Comparison of ENCODE assay signal across 14 mouse cellular contexts in the genomic region with DNA sequence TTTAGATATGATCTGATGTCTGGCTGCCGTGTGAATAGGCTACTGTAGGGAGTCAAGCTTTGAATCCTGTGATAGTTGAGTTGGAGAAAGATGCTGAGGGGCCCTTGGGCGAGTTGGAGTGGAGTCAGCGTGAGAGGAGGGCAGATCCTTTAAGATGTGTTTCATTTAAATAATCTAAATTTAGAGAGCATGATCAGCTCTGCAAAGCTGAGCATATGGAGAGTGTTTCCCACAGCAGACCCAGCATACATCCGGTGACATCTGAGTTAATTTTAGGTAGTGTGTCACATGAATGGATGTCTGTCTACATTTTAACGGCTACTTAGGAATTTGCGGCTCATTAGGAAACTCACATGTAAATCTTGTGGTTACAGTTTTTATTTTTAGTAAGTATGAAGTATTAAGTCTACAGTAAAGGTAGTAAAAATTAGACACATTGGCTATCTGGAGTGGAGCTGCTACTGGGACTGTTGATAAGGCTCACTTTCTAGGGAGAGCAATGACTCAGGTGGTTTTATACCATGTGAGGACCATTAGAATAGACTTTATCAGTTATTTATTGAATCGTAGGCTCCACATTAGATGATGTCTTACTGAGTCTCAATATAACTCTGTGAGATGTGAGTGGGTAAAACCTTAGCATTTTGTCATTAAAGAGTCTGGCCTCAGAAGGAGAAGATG.
DNase-seq lines count a peak whose midpoint lies in the region; ATAC-seq lines count a peak whose summit lies in the region.
"Had no signal": no experiment of that assay in that cellular context is flagged by ENCODE, and none has a peak within 500 bp of the region (broad histone marks: within the 10 kb centered on the region; RNA-seq: fewer than 3 reads in every experiment).

No protein-coding gene starts in this region.

- H3K4me3 ChIP-seq in heart, embryonic 13.5 days: no peak overlapping the region
- H3K4me3 ChIP-seq in heart, embryonic 10.5 days: no peak overlapping the region
- H3K4me3 ChIP-seq in midbrain, embryonic 11.5 days (ENCODE audit: low read depth, low read length): no peak overlapping the region
- no peak overlapping the region for H3K4me3 ChIP-seq in midbrain, embryonic 15.5 days
- H3K4me3 ChIP-seq: embryonic facial prominence, embryonic 12.5 days; lung, embryonic 15.5 days had no signal

- H3K27me3 ChIP-seq in heart, embryonic 13.5 days (replicated peaks): no peaks in the 10 kb centered on the region
- no peaks in the 10 kb centered on the region for H3K27me3 ChIP-seq in heart, embryonic 10.5 days (ENCODE audit: insufficient read depth, poor library complexity, severe bottlenecking)
- H3K27me3 ChIP-seq in midbrain, embryonic 11.5 days (ENCODE audit: control insufficient read depth, insufficient read depth, low read length): no peaks in the 10 kb centered on the region
- no peaks in the 10 kb centered on the region for H3K27me3 ChIP-seq in midbrain, embryonic 15.5 days (replicated peaks)
- H3K27me3 ChIP-seq: embryonic facial prominence, embryonic 12.5 days; lung, embryonic 15.5 days had no signal

- H3K36me3 ChIP-seq in heart, embryonic 13.5 days: no peaks in the 10 kb centered on the region
- H3K36me3 ChIP-seq in heart, embryonic 10.5 days: no peaks in the 10 kb centered on the region
- H3K36me3 ChIP-seq in midbrain, embryonic 11.5 days (ENCODE audit: control insufficient read depth, insufficient read depth, low read length): no peaks in the 10 kb centered on the region
- H3K36me3 ChIP-seq in midbrain, embryonic 15.5 days (replicated peaks): no peaks in the 10 kb centered on the region
- H3K36me3 ChIP-seq: embryonic facial prominence, embryonic 12.5 days; lung, embryonic 15.5 days had no signal

- H3K27ac ChIP-seq in heart, embryonic 13.5 days (replicated peaks): peak overlapping the region; percentile 58
- H3K27ac ChIP-seq in heart, embryonic 10.5 days: no peak overlapping the region
- H3K27ac ChIP-seq in midbrain, embryonic 11.5 days (ENCODE audit: low read depth, low read length): no peak overlapping the region
- H3K27ac ChIP-seq in midbrain, embryonic 15.5 days: no peak overlapping the region
- H3K27ac ChIP-seq: embryonic facial prominence, embryonic 12.5 days; lung, embryonic 15.5 days had no signal

- H3K4me2 ChIP-seq in heart, embryonic 13.5 days: no peak overlapping the region
- no peak overlapping the region for H3K4me2 ChIP-seq in midbrain, embryonic 11.5 days
- H3K4me2 ChIP-seq in midbrain, embryonic 15.5 days: no peak overlapping the region
- H3K4me2 ChIP-seq: embryonic facial prominence, embryonic 12.5 days; lung, embryonic 15.5 days had no signal

- no peak; the same call in 1 of the 2 replicates for ATAC-seq in heart, embryonic 13.5 days (ENCODE audit: extremely low read depth, insufficient number of reproducible peaks, low FRiP score, low TSS enrichment)
- no peak for ATAC-seq in midbrain, embryonic 11.5 days (ENCODE audit: low FRiP score)
- no peak for ATAC-seq in midbrain, embryonic 15.5 days (replicated peaks)
- ATAC-seq in inflammation-experienced regulatory T-cells, adult 6 months: peak; percentile 21
- ATAC-seq: intestine, embryonic 16.5 days had no signal

- H3K9me3 ChIP-seq in heart, embryonic 13.5 days: no peaks in the 10 kb centered on the region
- no peaks in the 10 kb centered on the region for H3K9me3 ChIP-seq in heart, embryonic 10.5 days
- no peaks in the 10 kb centered on the region for H3K9me3 ChIP-seq in midbrain, embryonic 11.5 days (ENCODE audit: control insufficient read depth, low read length)
- H3K9me3 ChIP-seq in midbrain, embryonic 15.5 days: no peaks in the 10 kb centered on the region
- H3K9me3 ChIP-seq: embryonic facial prominence, embryonic 12.5 days; lung, embryonic 15.5 days had no signal

- peaks cover 33% of the 10 kb centered on the region for H3K4me1 ChIP-seq in heart, embryonic 13.5 days
- H3K4me1 ChIP-seq in heart, embryonic 10.5 days: no peaks in the 10 kb centered on the region; the same call in 1 of the 2 replicates
- H3K4me1 ChIP-seq in midbrain, embryonic 11.5 days (ENCODE audit: control insufficient read depth, insufficient read depth, low read length): no peaks in the 10 kb centered on the region
- no peaks in the 10 kb centered on the region for H3K4me1 ChIP-seq in midbrain, embryonic 15.5 days
- H3K4me1 ChIP-seq: embryonic facial prominence, embryonic 12.5 days; lung, embryonic 15.5 days had no signal

- no peak for DNase-seq in heart, embryonic 10.5 days (ENCODE audit: low spot score)
- peak; percentile 64 for DNase-seq in midbrain, embryonic 11.5 days (ENCODE audit: low spot score, missing footprints)
- DNase-seq in spleen, adult 18-20 months: no peak
- DNase-seq in adrenal gland, adult 2 months: no peak
- DNase-seq: cerebellum, postnatal 14 days; heart, postnatal 4 days; right cerebral cortex, adult 18-20 months; thymus, postnatal 36 days had no signal

- H3K9ac ChIP-seq in heart, embryonic 13.5 days: no peak overlapping the region
- H3K9ac ChIP-seq in midbrain, embryonic 11.5 days (ENCODE audit: low read length): no peak overlapping the region
- no peak overlapping the region for H3K9ac ChIP-seq in midbrain, embryonic 15.5 days
- H3K9ac ChIP-seq: embryonic facial prominence, embryonic 12.5 days; lung, embryonic 15.5 days had no signal

- WGBS in heart, embryonic 13.5 days: 48% methylated on average over 7 of the region's 7 CpGs
- 71% methylated on average over 7 of the region's 7 CpGs for WGBS in heart, embryonic 10.5 days
- 90% methylated on average over 7 of the region's 7 CpGs for WGBS in midbrain, embryonic 11.5 days
- WGBS in midbrain, embryonic 15.5 days: 86% methylated on average over 7 of the region's 7 CpGs
